Mouse (Mus musculus) spleen, postnatal 0 days (tissue): ENCODE measurements around the gene Rubcnl. TPM values are rescaled to one million over a fixed set of nuclear protein-coding genes. Genes with fewer than 3 reads are reported as not detected.

Experiments used
- polyA plus RNA-seq: library from polyadenylated mRNA; unstranded; fragments of >200 nt; fragmentation: Nextera tagmentation; extraction: Ambion mirVana; gene quantifications from 2 replicates; pipeline ENCODE4 v1.2.1, GENCODE M21; 2015

Gene Rubcnl
- polyA plus RNA-seq, result 1.5 and 1.8 TPM in 2 replicates

GRCm38 (mm10) chr14:75015856-75016714, at the start of gene Rubcnl:
Gene Rubcnl, plus strand, starts transcription at chr14:75016027.

Other genes with a start within 250 kb of the Rubcnl start
- 7.6 and 8.0 TPM in 2 replicates for gene Lrch1, start 68.2 kb upstream of the Rubcnl start, polyA plus RNA-seq
- gene Lrrc63, start 114.9 kb downstream of the Rubcnl start, polyA plus RNA-seq, result 0.18 TPM in 1 of 2 replicates, not detected in the other
- 80.3 and 115 TPM in 2 replicates for gene Lcp1, start 115.1 kb downstream of the Rubcnl start, polyA plus RNA-seq
- 0.16 TPM in 1 of 2 replicates, not detected in the other for gene Cpb2, start 226.3 kb downstream of the Rubcnl start, polyA plus RNA-seq